ENCODE assay signal across 21 mouse cellular contexts in the genomic region with DNA sequence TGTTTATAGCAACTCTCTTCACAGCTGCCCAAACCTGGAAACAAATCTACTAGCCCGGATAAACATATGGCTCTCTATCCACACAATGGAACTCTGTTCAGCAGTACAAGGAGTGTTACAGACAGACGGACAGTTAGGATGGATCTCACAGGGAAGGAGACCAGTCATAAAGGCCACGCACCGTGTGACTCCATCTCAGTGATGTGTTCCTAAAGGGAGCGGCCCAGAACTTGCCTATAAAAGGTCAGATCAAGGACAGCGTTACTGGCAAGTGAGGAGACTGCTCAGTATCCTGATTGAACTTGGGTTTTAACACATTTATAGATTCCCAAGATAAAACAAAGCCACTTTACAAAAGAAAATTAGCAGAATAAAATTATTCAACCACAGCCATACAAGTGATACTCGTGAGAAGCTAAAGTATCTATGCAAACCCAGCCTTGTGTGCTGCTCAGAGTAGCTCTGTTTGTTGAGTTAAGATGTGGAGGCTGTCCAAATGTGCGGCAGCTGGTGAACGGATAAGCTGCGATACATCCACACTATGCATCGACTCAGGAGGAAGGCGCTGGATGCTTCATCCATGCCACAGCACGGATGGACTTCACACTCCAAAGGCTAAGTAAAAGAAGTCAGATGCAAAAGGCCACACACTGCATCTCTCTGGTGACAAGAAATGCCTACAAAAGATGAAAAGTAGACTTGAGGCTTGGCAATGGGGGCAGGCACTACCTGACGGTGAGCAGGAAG.
DNase-seq lines count a peak whose midpoint lies in the region; ATAC-seq lines count a peak whose summit lies in the region.
"Had no signal": no experiment of that assay in that cellular context is flagged by ENCODE, and none has a peak within 500 bp of the region (broad histone marks: within the 10 kb centered on the region; RNA-seq: fewer than 3 reads in every experiment).

No protein-coding gene starts in this region.

- ATAC-seq in hindbrain, embryonic 14.5 days (ENCODE audit: low FRiP score): no peak
- ATAC-seq: CD4-positive, CD25-positive, alpha-beta regulatory T cell, adult 4 months; forebrain, embryonic 13.5 days; liver, postnatal 0 days had no signal

- DNase-seq in adrenal gland, adult (ENCODE audit: inconsistent age in 2 of 2, low spot score in 1 of 2): peak; percentile 51 to 81
- DNase-seq in adrenal gland, postnatal 4 days (ENCODE audit: low spot score in 2 of 2): no peak
- peak; percentile 66 for DNase-seq in heart, embryonic 10.5 days (ENCODE audit: low spot score)
- no peak for DNase-seq in heart, postnatal 14 days
- DNase-seq in right cerebral cortex, adult 18-20 months: peak; percentile 66
- DNase-seq in right cerebral cortex, postnatal 4 days: no peak
- no peak for DNase-seq in kidney, postnatal 10 days
- no peak for DNase-seq in hindbrain, embryonic 14.5 days (ENCODE audit: low spot score)
- DNase-seq: cerebellum, adult 11 months; cerebellum, postnatal 25 days; heart, adult 2 months; liver; liver, postnatal 0 days; spleen, adult 18-20 months had no signal

- no peak overlapping the region for H3K9ac ChIP-seq in hindbrain, embryonic 14.5 days
- H3K9ac ChIP-seq: forebrain, embryonic 13.5 days; hindbrain, embryonic 12.5 days; kidney, embryonic 15.5 days; liver, postnatal 0 days had no signal

- no peak overlapping the region for H3K4me2 ChIP-seq in hindbrain, embryonic 14.5 days (replicated peaks)
- H3K4me2 ChIP-seq: forebrain, embryonic 13.5 days; hindbrain, embryonic 12.5 days; kidney, embryonic 15.5 days; midbrain, embryonic 11.5 days had no signal

- no peaks in the 10 kb centered on the region for H3K9me3 ChIP-seq in heart, embryonic 10.5 days
- no peaks in the 10 kb centered on the region for H3K9me3 ChIP-seq in hindbrain, embryonic 14.5 days (ENCODE audit: control insufficient read depth, low read length)
- H3K9me3 ChIP-seq: forebrain, embryonic 13.5 days; G1E; hindbrain, embryonic 12.5 days; kidney, embryonic 15.5 days had no signal

- intact Hi-C loops in heart, postnatal 14 days (cut with DNase I): no loop called here

- no peaks in the 10 kb centered on the region for H3K4me1 ChIP-seq in heart, embryonic 10.5 days
- H3K4me1 ChIP-seq in hindbrain, embryonic 14.5 days (replicated peaks; ENCODE audit: control insufficient read depth, insufficient read depth, low read length): no peaks in the 10 kb centered on the region
- H3K4me1 ChIP-seq: forebrain, embryonic 13.5 days; hindbrain, embryonic 12.5 days; kidney, embryonic 15.5 days had no signal

- no peaks in the 10 kb centered on the region for H3K36me3 ChIP-seq in heart, embryonic 10.5 days
- H3K36me3 ChIP-seq in hindbrain, embryonic 14.5 days (replicated peaks; ENCODE audit: control insufficient read depth, insufficient read depth): no peaks in the 10 kb centered on the region
- H3K36me3 ChIP-seq: G1E; hindbrain, embryonic 12.5 days; kidney, embryonic 15.5 days had no signal

- no peak overlapping the region for H3K27ac ChIP-seq in heart, embryonic 10.5 days
- no peak overlapping the region for H3K27ac ChIP-seq in hindbrain, embryonic 14.5 days
- H3K27ac ChIP-seq: forebrain, embryonic 13.5 days; heart, adult 2 months; hindbrain, embryonic 12.5 days; kidney, embryonic 15.5 days; macrophage had no signal

- H3K4me3 ChIP-seq in heart, embryonic 10.5 days: no peak overlapping the region
- no peak overlapping the region for H3K4me3 ChIP-seq in hindbrain, embryonic 14.5 days (replicated peaks; ENCODE audit: low read length)
- H3K4me3 ChIP-seq: forebrain, embryonic 13.5 days; heart, adult 2 months; hindbrain, embryonic 12.5 days; kidney, embryonic 15.5 days had no signal

- WGBS in heart, embryonic 10.5 days: 84% methylated on average over 14 of the region's 14 CpGs
- 88% methylated on average over 14 of the region's 14 CpGs for WGBS in hindbrain, embryonic 14.5 days

- H3K27me3 ChIP-seq in heart, embryonic 10.5 days (ENCODE audit: insufficient read depth, poor library complexity, severe bottlenecking): no peaks in the 10 kb centered on the region
- no peaks in the 10 kb centered on the region for H3K27me3 ChIP-seq in hindbrain, embryonic 14.5 days (ENCODE audit: control insufficient read depth, insufficient read depth, low read length)
- H3K27me3 ChIP-seq: forebrain, embryonic 13.5 days; hindbrain, embryonic 12.5 days; kidney, embryonic 15.5 days had no signal

Comparison
In these comparisons a context has a peak if more than half of its experiments do, and no peak if none do; other contexts are left out.
1. DNase-seq: peak in adrenal gland, adult (2 of 2), heart, embryonic 10.5 days (single experiment) and right cerebral cortex, adult 18-20 months (single experiment); none in adrenal gland, postnatal 4 days (0 of 2), heart, postnatal 14 days (0 of 2), right cerebral cortex, postnatal 4 days (single experiment), kidney, postnatal 10 days (single experiment) and hindbrain, embryonic 14.5 days (single experiment).